Mouse (Mus musculus): ENCODE results near the gene Mrgpra1.
"Not testable (repeated sequence)": the region's sequence is repeated elsewhere in the genome, so short reads cannot be mapped to it uniquely, and the experiment has no call there.

The Mrgpra1 gene

GRCm38 (mm10) chr7:47354140-47354539 lies at the start of gene Mrgpra1:
Gene Mrgpra1, minus strand, starts transcription at chr7:47354240.
- no peak for DNase-seq

- DNase-seq: no peak
These were observed 47.1 kb upstream of the Mrgpra1 start for GRCm38 (mm10) chr7:47401125-47401524.

GRCm38 (mm10) chr7:47348421-47348820 lies 5.6 kb downstream of the Mrgpra1 start:
- no peak for DNase-seq

GRCm38 (mm10) chr7:47345905-47346478 lies 8.0 kb downstream of the Mrgpra1 start:
- no peak for DNase-seq

- DNase-seq: not testable (repeated sequence)
These were observed 12.2 kb downstream of the Mrgpra1 start for GRCm38 (mm10) chr7:47341887-47342286.

GRCm38 (mm10) chr7:47341389-47341788 lies 12.7 kb downstream of the Mrgpra1 start:
- DNase-seq: not testable (repeated sequence)

- DNase-seq: no peak
These were observed 35.7 kb downstream of the Mrgpra1 start for GRCm38 (mm10) chr7:47318299-47318698.

GRCm38 (mm10) chr7:47312289-47312688 lies 41.8 kb downstream of the Mrgpra1 start:
- no peak for DNase-seq

GRCm38 (mm10) chr7:47309855-47310254 lies 44.2 kb downstream of the Mrgpra1 start:
- no peak for DNase-seq

- not testable (repeated sequence) for DNase-seq
These were observed 49.4 kb downstream of the Mrgpra1 start for GRCm38 (mm10) chr7:47304661-47305060.

- DNase-seq: not testable (repeated sequence)
These were observed 54.4 kb downstream of the Mrgpra1 start for GRCm38 (mm10) chr7:47299612-47300011.
